Mouse (Mus musculus) heart, embryonic 15.5 days (tissue): ENCODE data around the gene Pgap3. TPM values are rescaled to one million over a fixed set of nuclear protein-coding genes. Genes with fewer than 3 reads are reported as not detected.

Experiments
- ATAC-seq: fragments of 200-750 bp; cut with Nextera tagmentation; replicated peaks from 2 replicates; pipeline ENCODE4 v1.8.0; 2017; ENCODE audit warnings: low read depth, moderate TSS enrichment; ENCODE audit not compliant: insufficient number of reproducible peaks, insufficient read depth, low FRiP score
- H3K27ac ChIP-seq: fragments of 300-500 bp; sonication (generic); 2 replicates; pipeline ENCODE4 v1.5.1; 2015; ENCODE audit warnings: mild to moderate bottlenecking, inconsistent platforms
- H3K27me3 ChIP-seq: fragments of 300-500 bp; sonication (generic); 2 replicates; pipeline ENCODE4 v1.6.1; 2015; ENCODE audit warnings: inconsistent platforms
- H3K36me3 ChIP-seq: fragments of 300-500 bp; sonication (generic); 2 replicates; pipeline ENCODE4 v1.6.1; 2015; ENCODE audit warnings: mild to moderate bottlenecking, inconsistent platforms
- H3K4me1 ChIP-seq: fragments of 300-500 bp; sonication (generic); replicated peaks from 2 replicates; pipeline ENCODE4 v1.6.1; 2015; ENCODE audit warnings: inconsistent platforms
- H3K4me2 ChIP-seq: fragments of 300-500 bp; sonication (generic); 2 replicates; pipeline ENCODE4 v1.6.1; 2015; ENCODE audit warnings: inconsistent platforms, mild to moderate bottlenecking, moderate library complexity
- H3K4me3 ChIP-seq: fragments of 300-500 bp; sonication (generic); 2 replicates; pipeline ENCODE4 v1.5.1; 2015; ENCODE audit warnings: mild to moderate bottlenecking, inconsistent platforms
- H3K9ac ChIP-seq: fragments of 300-500 bp; sonication (generic); 2 replicates; pipeline ENCODE4 v1.6.1; 2015; ENCODE audit warnings: mild to moderate bottlenecking, inconsistent platforms
- H3K9me3 ChIP-seq: fragments of 300-500 bp; sonication (generic); replicated peaks from 2 replicates; pipeline ENCODE4 v1.6.1; 2016; ENCODE audit warnings: inconsistent platforms
- WGBS: fragments of 180-500 bp; shearing (Covaris S2); methylation state at CpG from one replicate; pipeline ENCODE4 v1.1.7; 2015; ENCODE audit warnings: mixed read lengths; 5-methylcytosine and 5-hydroxymethylcytosine counted together
- polyA plus RNA-seq: library from polyadenylated mRNA; unstranded; fragments of >200 nt; fragmentation: Nextera tagmentation; extraction: Ambion mirVana; gene quantifications from 2 replicates; pipeline ENCODE4 v1.2.1, GENCODE M21; 2015

Pgap3 gene
- polyA plus RNA-seq, 1 experiment from 2014 or later, result 17.0 TPM

DNA sequence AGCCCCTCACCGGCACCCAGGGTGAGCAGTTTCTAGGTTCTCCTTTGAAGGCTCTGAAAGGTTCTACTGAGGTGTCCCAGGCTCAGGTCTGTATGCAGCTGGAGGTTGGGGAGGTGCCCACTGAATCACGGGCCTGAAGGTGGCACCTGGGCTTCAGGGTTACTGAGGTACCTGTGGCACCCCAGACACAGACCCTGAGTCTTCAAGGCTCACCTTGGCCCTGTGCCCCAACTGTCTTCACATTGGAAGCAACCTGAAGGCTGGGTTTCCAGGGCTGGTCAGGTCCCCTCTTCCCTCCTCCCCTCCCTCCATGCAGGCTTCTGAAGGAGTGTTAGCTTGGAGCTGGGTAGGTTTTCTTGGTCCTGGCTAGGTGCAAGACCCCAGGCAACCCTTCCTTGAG is 18.6 kb downstream of the Pgap3 start:
- Histone ChIP-seq H3K27ac (peak overlapping the region; percentile 20), H3K4me3 (no peak overlapping the region), H3K27me3 (peaks cover 4% of the 10 kb centered on the region), H3K4me2 (no peak overlapping the region), H3K9ac (no peak overlapping the region), H3K4me1 (peaks cover 83% of the 10 kb centered on the region), H3K36me3 (peaks cover 25% of the 10 kb centered on the region), H3K9me3 (no peaks in the 10 kb centered on the region)
- WGBS, result 94% methylated on average over 2 of the region's 2 CpGs
- no peak for ATAC-seq

DNA sequence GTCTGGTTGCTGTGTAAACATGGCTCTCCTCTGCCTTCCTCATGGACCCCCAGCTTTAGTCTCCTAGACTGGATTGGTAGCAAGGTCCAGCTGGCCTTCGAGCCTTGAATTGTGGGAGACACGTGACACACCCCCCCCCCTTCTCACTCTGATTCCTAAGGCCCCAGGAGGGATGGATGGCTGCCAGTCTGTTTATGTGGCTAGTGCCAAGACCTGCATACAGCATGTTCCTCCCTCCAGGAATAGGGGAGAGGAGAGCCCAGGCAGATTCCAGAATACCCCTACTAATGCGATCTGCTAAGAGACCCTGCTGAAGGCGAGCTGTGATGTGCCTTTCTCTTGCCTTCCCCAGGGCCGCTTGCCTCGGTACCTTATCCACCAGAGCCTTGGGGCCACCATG is 20.2 kb downstream of the Pgap3 start:
- peak overlapping the region; percentile 72 for H3K27ac ChIP-seq
- H3K4me3 ChIP-seq, result no peak overlapping the region
- H3K9me3 ChIP-seq, result no peaks in the 10 kb centered on the region
- WGBS, result 67% methylated on average over 6 of the region's 6 CpGs
- ATAC-seq, result no peak
- no peaks in the 10 kb centered on the region for H3K27me3 ChIP-seq
- H3K4me1 ChIP-seq, result peaks cover 82% of the 10 kb centered on the region
- H3K36me3 ChIP-seq, result peaks cover 32% of the 10 kb centered on the region
- H3K9ac ChIP-seq, result no peak overlapping the region
- H3K4me2 ChIP-seq, result no peak overlapping the region

DNA sequence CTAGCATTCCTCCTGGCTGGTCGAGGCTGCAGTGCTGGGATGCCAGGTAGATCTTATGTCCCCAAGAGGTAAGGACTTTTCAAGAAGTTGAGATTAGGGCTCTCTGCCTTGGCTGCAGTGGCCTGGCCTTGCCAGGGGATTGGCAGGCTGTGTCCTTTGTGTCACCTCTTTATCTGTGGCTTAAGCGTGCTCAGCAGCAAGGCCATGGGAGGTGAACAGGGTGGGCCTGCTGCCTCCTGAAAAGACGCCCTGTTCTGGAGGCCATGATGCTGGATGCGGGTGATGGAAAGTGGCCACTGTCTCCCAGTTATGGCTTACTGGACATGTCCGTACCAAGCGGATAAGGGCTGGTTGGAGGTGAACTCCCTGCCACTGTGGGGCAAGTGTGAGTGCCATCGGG is 20.9 kb downstream of the Pgap3 start:
- Histone ChIP-seq H3K27me3 (no peaks in the 10 kb centered on the region), H3K9ac (no peak overlapping the region), H3K27ac (peak overlapping the region; percentile 72), H3K9me3 (no peaks in the 10 kb centered on the region), H3K36me3 (peaks cover 36% of the 10 kb centered on the region), H3K4me2 (no peak overlapping the region), H3K4me3 (no peak overlapping the region), H3K4me1 (peaks cover 83% of the 10 kb centered on the region)
- 63% methylated on average over 7 of the region's 7 CpGs for WGBS
- no peak for ATAC-seq

DNA sequence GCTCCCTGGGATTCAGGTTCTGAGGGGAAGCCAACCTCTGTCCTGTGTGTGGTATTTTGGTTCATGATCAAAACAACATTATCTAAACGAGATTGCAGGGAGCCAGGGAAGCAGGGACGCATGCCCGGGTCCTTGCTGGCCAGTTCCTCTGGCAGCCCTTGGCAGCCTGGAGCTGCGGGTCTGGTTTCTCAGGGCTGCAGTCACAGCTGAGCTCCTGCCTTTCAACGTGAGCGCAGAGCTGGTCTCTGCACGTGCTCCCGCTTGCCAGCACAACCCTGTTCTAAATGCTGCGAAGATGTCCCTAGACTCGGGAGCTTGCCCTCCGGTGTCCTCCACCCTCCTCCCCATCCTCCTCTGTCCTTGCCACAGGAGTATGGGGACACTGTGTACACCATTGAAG is 22.5 kb downstream of the Pgap3 start:
- Histone ChIP-seq H3K4me1 (peaks cover 82% of the 10 kb centered on the region), H3K9ac (no peak overlapping the region), H3K4me3 (no peak overlapping the region), H3K36me3 (peaks cover 36% of the 10 kb centered on the region), H3K9me3 (no peaks in the 10 kb centered on the region), H3K27ac (peak overlapping the region; percentile 79), H3K27me3 (no peaks in the 10 kb centered on the region), H3K4me2 (no peak overlapping the region)
- no peak; the same call in 1 of the 2 replicates for ATAC-seq
- whole genome bisulfite sequencing, result 44% methylated on average over 11 of the region's 11 CpGs

DNA sequence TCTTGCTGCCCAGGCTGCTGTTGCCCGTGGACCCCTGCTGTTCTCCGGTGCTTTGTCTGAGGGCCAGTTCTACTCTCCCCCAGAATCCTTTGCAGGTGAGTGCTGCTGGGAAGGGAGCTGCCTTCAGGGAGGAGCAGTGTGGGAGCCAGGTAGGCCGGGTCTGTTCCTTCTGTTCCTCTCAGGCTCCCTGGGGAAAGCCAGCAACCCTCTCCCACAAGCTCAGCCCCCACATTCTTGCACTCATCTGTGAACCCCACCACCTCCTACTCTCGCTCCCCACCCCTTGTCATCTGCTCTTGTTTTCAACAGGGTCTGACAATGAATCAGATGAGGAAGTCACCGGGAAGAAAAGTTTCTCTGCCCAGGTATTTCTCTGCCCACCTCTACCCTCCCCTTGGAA is 23.5 kb downstream of the Pgap3 start:
- 72% methylated on average over 5 of the region's 5 CpGs for WGBS
- Histone ChIP-seq H3K4me3 (no peak overlapping the region), H3K27me3 (no peaks in the 10 kb centered on the region), H3K9me3 (no peaks in the 10 kb centered on the region), H3K27ac (0 out of 2 replicates have a peak overlapping the region, but pooled peaks have one; percentile 79), H3K9ac (peak overlapping the region; percentile 20; the same call in 1 of the 2 replicates), H3K4me1 (peaks cover 89% of the 10 kb centered on the region), H3K4me2 (no peak overlapping the region), H3K36me3 (peaks cover 36% of the 10 kb centered on the region)
- no peak for ATAC-seq

DNA sequence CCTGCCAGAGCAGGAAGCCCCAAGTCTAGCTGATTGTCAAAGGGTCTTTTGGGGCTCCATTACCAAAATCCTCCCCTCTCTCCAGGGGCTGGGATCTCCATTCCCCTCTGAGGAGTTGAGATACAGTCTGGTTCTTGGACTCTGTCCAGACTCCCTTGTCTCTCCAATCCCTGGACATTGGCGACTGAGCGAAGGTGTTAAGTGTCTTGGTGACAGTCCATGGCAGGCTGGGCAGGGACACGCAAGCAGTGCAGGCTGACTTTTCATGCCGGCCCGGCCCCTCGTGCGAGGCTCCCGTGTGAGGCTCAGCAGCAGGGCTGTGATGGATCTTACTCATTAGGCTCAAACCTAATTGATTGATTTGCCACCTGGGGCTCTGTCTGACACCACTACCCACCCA is 26.0 kb downstream of the Pgap3 start:
- Histone ChIP-seq H3K4me2 (no peak overlapping the region), H3K9ac (0 out of 2 replicates have a peak overlapping the region, but pooled peaks have one; percentile 20)

DNA sequence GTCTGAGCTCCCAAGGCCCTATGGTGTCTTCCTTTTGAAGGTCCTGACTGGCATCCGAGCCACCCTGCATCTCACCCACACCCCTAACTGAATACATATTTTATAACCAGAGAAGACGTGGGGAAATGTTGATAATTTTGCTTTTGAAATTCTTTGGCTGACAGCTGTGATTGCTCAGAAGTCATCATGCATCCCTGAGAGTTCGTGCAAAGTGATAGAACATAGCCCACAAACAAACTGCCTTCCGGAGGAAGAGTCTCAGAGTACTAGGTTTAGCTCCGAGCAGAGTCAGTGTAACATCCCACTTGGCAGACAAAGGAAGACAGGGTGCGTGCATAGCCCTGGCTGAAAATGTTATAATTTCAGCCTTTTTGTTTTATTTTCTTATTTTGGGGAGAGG is 27.0 kb downstream of the Pgap3 start:
- Histone ChIP-seq H3K27ac (no peak overlapping the region), H3K4me2 (no peak overlapping the region)

More for the DNA sequence above, 26.0 kb downstream of the Pgap3 start:
- Histone ChIP-seq H3K27ac (peak overlapping the region; percentile 86), H3K4me3 (no peak overlapping the region), H3K36me3 (peaks cover 33% of the 10 kb centered on the region), H3K27me3 (no peaks in the 10 kb centered on the region), H3K4me1 (peaks cover 87% of the 10 kb centered on the region), H3K9me3 (no peaks in the 10 kb centered on the region)
- WGBS, result 38% methylated on average over 8 of the region's 8 CpGs
- ATAC-seq, result peak; percentile 72

DNA sequence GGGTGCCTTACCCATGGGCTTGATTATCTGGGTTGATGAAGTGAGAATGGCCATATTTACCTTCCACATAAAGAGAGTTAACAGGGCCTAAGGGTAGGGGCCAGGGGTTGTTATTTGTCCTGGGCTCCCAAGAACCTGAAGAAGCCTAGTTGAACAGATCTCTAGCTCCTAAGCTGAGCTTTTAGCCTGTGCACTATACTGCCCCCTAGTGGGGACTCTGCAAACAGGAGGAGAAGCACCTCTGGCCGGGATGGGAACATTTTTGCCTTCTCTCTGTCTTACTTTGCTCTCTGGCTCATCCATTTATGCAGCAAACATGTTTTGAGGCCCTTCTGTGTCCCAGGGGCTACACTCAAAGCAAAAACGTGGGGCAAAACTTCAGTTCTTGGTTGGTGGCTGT is 27.9 kb downstream of the Pgap3 start:
- no peak overlapping the region for H3K4me3 ChIP-seq
- H3K4me1 ChIP-seq, result peaks cover 84% of the 10 kb centered on the region
- no peaks in the 10 kb centered on the region for H3K9me3 ChIP-seq
- no peak for ATAC-seq
- no peak overlapping the region for H3K27ac ChIP-seq
- no peaks in the 10 kb centered on the region for H3K27me3 ChIP-seq
- 0 out of 2 replicates have a peak overlapping the region, but pooled peaks have one; percentile 28 for H3K9ac ChIP-seq
- H3K36me3 ChIP-seq, result peaks cover 18% of the 10 kb centered on the region
- WGBS, result 8% methylated on average over 2 of the region's 2 CpGs
- no peak overlapping the region for H3K4me2 ChIP-seq

More for the DNA sequence above, 27.0 kb downstream of the Pgap3 start:
- no peak for ATAC-seq
- H3K4me3 ChIP-seq, result no peak overlapping the region
- peaks cover 86% of the 10 kb centered on the region for H3K4me1 ChIP-seq
- no peaks in the 10 kb centered on the region for H3K9me3 ChIP-seq
- H3K27me3 ChIP-seq, result no peaks in the 10 kb centered on the region
- peaks cover 23% of the 10 kb centered on the region for H3K36me3 ChIP-seq
- H3K9ac ChIP-seq, result no peak overlapping the region
- 71% methylated on average over 6 of the region's 6 CpGs for WGBS

DNA sequence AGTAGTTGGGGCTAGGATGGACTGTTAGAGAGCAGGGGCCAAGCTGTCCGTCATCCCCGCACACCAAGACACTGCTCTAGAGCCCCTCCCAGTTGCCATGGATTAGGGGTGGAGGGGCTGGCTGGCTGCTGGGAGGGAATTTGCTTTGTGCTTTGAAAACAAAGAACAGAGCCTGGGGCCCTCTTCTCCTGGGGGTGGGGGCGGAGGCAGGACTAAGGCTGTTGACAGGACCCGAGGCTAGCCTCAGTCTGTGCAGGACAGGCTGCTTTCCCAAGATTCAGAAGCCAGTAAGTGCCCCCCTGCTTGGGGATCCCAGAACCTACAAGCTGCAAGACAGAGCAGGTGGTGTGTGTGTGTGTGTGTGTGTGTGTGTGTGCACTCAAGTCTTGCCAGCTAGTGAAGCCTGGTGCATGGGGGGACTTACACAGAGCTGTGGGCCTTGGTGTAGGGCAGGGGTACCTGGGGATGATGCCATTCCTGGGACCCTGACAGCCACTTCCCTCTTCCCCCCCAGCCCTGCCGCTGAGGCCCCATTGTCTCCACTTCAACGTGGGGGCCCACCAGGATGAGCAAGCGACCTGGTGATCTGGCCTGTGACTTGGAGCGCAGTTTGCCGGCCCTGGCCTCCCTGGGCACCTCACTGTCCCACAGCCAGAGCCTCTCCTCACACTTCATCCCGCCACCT is 28.6 kb downstream of the Pgap3 start:
- peaks cover 84% of the 10 kb centered on the region for H3K4me1 ChIP-seq
- no peak overlapping the region for H3K4me2 ChIP-seq
- H3K9me3 ChIP-seq, result no peaks in the 10 kb centered on the region
- H3K36me3 ChIP-seq, result peaks cover 11% of the 10 kb centered on the region; the same call in 1 of the 2 replicates
- 42% methylated on average over 10 of the region's 10 CpGs for WGBS
- no peak for ATAC-seq
- H3K27me3 ChIP-seq, result no peaks in the 10 kb centered on the region
- no peak overlapping the region for H3K27ac ChIP-seq
- no peak overlapping the region for H3K4me3 ChIP-seq
- peak overlapping the region; percentile 28; the same call in 1 of the 2 replicates for H3K9ac ChIP-seq

DNA sequence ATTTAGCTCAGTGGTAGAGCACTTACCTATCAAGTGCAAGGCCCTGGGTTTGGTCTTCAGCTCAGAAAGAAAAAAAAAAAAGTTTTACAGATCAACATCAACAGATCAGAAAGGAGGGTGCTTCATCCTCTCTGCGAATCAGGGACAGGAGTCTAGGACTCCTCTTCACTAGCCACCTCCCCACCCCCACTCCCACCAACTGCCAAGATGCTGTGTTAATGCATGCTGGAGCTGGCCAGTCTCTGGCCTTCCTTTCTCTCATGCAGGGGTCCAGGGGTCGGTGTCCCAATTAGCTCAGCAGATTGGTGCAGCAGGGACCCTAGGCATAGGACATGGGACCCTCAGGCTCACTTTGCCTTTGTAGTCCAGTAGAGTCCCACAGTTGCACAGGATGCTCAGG is 29.7 kb downstream of the Pgap3 start:
- peaks cover 9% of the 10 kb centered on the region; the same call in 1 of the 2 replicates for H3K36me3 ChIP-seq
- no peak overlapping the region for H3K9ac ChIP-seq
- no peaks in the 10 kb centered on the region for H3K27me3 ChIP-seq
- H3K27ac ChIP-seq, result no peak overlapping the region
- 91% methylated on average over 2 of the region's 2 CpGs for WGBS
- peaks cover 85% of the 10 kb centered on the region for H3K4me1 ChIP-seq
- no peak for ATAC-seq
- H3K4me3 ChIP-seq, result no peak overlapping the region
- H3K4me2 ChIP-seq, result no peak overlapping the region
- H3K9me3 ChIP-seq, result no peaks in the 10 kb centered on the region

DNA sequence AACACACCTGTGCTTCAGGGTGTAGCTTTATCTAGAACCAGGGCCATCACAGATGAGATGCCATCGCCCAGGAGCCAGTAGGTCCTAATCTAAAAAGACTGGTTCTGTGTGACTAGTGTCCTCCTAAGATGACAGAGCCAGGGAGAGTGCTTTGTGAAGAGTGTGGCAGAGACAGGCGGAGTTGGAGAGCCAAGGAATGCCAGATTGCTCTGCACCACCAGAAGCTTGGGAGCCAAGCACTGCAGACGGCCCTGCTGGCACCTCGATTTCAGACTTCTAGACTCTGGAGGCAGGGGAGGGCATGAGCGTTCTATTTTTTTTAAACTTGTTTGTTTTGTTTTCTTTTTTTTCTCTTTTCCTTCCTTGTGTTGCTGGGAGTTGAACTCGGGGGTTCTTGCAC is 31.0 kb downstream of the Pgap3 start:
- H3K9me3 ChIP-seq, result no peaks in the 10 kb centered on the region

DNA sequence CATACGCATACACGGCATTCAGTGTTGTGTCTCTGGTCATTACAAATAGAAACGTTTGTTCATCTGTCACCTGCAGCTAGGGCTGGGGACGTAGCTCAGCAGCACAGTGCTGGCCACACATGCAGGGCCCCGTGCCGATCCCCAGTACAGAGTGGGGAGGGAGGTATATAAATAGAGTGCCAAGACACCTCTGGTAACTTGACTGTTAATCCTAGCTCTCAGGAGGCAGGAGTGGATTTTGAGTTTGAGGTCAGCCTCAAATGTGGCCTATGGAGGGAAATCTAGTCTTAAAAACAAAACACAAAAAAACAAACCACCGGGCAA is 32.5 kb downstream of the Pgap3 start:
- H3K9ac ChIP-seq, result no peak overlapping the region
- peak overlapping the region; percentile 88 for H3K27ac ChIP-seq
- H3K4me2 ChIP-seq, result peak overlapping the region; percentile 33; the same call in 1 of the 2 replicates
- 51% methylated on average over 7 of the region's 7 CpGs for WGBS
- no peaks in the 10 kb centered on the region for H3K9me3 ChIP-seq
- H3K4me3 ChIP-seq, result no peak overlapping the region
- H3K27me3 ChIP-seq, result no peaks in the 10 kb centered on the region
- H3K4me1 ChIP-seq, result peaks cover 64% of the 10 kb centered on the region
- no peak; the same call in 1 of the 2 replicates for ATAC-seq
- no peaks in the 10 kb centered on the region for H3K36me3 ChIP-seq

More for the DNA sequence above, 31.0 kb downstream of the Pgap3 start:
- no peaks in the 10 kb centered on the region for H3K27me3 ChIP-seq
- no peak overlapping the region for H3K4me2 ChIP-seq
- H3K9ac ChIP-seq, result no peak overlapping the region
- H3K4me1 ChIP-seq, result peaks cover 74% of the 10 kb centered on the region
- H3K27ac ChIP-seq, result no peak overlapping the region
- no peak overlapping the region for H3K4me3 ChIP-seq
- no peaks in the 10 kb centered on the region for H3K36me3 ChIP-seq
- no peak for ATAC-seq
- WGBS, result 59% methylated on average over 6 of the region's 6 CpGs
